Mouse (Mus musculus) limb, embryonic 13.5 days (tissue): ENCODE measurements around the gene Twf2. TPM values are rescaled to one million over a fixed set of nuclear protein-coding genes. Genes with fewer than 3 reads are reported as not detected.
"Not testable (repeated sequence)": the region's sequence is repeated elsewhere in the genome, so short reads cannot be mapped to it uniquely, and the experiment has no call there.

ENCODE experiments used
- ATAC-seq: fragments of 200-750 bp; cut with Nextera tagmentation; 2 replicates; pipeline ENCODE4 v1.8.0; 2017; ENCODE audit warnings: low read depth, moderate number of reproducible peaks, moderate TSS enrichment; ENCODE audit not compliant: low FRiP score
- H3K27ac ChIP-seq: fragments of 300-500 bp; sonication (generic); 2 replicates; pipeline ENCODE4 v1.5.1; 2015; ENCODE audit warnings: inconsistent platforms, mild to moderate bottlenecking, moderate library complexity
- H3K27me3 ChIP-seq: fragments of 300-500 bp; sonication (generic); 2 replicates; pipeline ENCODE4 v1.6.1; 2015; ENCODE audit warnings: mild to moderate bottlenecking, inconsistent platforms
- H3K36me3 ChIP-seq: fragments of 300-500 bp; sonication (generic); 2 replicates; pipeline ENCODE4 v1.6.1; 2015; ENCODE audit warnings: inconsistent platforms, mild to moderate bottlenecking, moderate library complexity
- H3K4me1 ChIP-seq: fragments of 300-500 bp; sonication (generic); 2 replicates; pipeline ENCODE4 v1.6.1; 2015; ENCODE audit warnings: inconsistent platforms
- H3K4me2 ChIP-seq: fragments of 300-500 bp; sonication (generic); replicated peaks from 2 replicates; pipeline ENCODE4 v1.6.1; 2015; ENCODE audit warnings: inconsistent platforms, mild to moderate bottlenecking, moderate library complexity
- H3K4me3 ChIP-seq: fragments of 300-500 bp; sonication (generic); 2 replicates; pipeline ENCODE4 v1.5.1; 2015; ENCODE audit warnings: moderate library complexity, mild to moderate bottlenecking, inconsistent platforms
- H3K9ac ChIP-seq: fragments of 300-500 bp; sonication (generic); 2 replicates; pipeline ENCODE4 v1.6.1; 2015; ENCODE audit warnings: mild to moderate bottlenecking, inconsistent platforms
- H3K9me3 ChIP-seq: fragments of 300-500 bp; sonication (generic); 2 replicates; pipeline ENCODE4 v1.6.1; 2016; ENCODE audit warnings: inconsistent platforms
- WGBS: fragments of 180-500 bp; shearing (Covaris S2); methylation state at CpG from one replicate; pipeline ENCODE4 v1.1.7; 2015; 5-methylcytosine and 5-hydroxymethylcytosine counted together
- polyA plus RNA-seq: library from polyadenylated mRNA; unstranded; fragments of >200 nt; fragmentation: Nextera tagmentation; extraction: Ambion mirVana; gene quantifications from 2 replicates; pipeline ENCODE4 v1.2.1, GENCODE M21; 2015

Gene Twf2
- polyA plus RNA-seq, 1 experiment from 2014 or later, result 59.1 TPM

DNA sequence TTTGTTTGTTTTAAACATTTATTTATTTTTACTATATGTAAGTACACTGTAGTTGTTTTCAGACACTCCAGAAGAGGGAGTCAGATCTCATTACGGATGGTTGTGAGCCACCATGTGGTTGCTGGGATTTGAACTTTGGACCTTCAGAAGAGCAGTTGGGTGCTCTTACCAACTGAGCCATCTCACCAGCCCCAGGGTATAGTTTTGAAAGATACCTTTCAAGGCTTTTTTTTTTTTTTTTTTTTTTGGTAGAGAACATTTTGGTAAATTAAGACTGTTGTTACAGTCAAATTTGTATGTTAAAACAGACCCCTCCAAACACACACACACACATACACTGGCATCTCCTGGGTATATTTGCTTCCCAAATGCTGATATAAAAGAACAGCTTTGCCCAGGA is 33.9 kb upstream of the Twf2 start:
- WGBS, result 74% methylated on average over 1 of the region's 1 CpGs
- H3K4me1 ChIP-seq, result peaks cover 23% of the 10 kb centered on the region
- H3K9ac ChIP-seq, H3K9me3 ChIP-seq, H3K27me3 ChIP-seq, H3K27ac ChIP-seq, H3K4me3 ChIP-seq, ATAC-seq, H3K4me2 ChIP-seq, H3K36me3 ChIP-seq: not testable (repeated sequence)

DNA sequence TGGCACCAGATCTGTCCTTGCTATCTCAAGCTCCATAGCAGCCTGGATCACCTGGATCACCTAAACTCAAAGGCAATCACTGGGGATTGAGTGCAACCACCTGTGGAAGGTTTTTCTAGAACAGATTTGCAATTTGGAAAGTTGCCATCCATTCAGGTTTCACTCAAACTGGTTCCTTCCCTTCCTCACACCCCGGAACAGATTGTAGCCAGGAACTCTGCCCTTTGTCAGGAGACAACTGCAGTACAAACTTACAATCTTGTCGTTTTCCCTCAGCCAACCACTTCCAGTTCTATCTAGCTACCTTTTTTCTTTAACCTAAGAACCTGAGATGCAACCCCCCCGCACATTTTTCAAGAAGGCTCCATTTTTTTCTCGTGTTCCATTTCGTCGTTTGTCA is 33.0 kb upstream of the Twf2 start:
- 28% methylated on average over 6 of the region's 6 CpGs for WGBS
- Histone ChIP-seq H3K4me3 (peak overlapping the region; percentile 97; the same call in 1 of the 2 replicates), H3K4me2 (peak overlapping the region; percentile 71), H3K4me1 (peaks cover 30% of the 10 kb centered on the region), H3K36me3 (no peaks in the 10 kb centered on the region), H3K9me3 (no peaks in the 10 kb centered on the region), H3K9ac (peak overlapping the region; percentile 97), H3K27me3 (no peaks in the 10 kb centered on the region), H3K27ac (peak overlapping the region; percentile 76; the same call in 1 of the 2 replicates)
- ATAC-seq, result no peak

DNA sequence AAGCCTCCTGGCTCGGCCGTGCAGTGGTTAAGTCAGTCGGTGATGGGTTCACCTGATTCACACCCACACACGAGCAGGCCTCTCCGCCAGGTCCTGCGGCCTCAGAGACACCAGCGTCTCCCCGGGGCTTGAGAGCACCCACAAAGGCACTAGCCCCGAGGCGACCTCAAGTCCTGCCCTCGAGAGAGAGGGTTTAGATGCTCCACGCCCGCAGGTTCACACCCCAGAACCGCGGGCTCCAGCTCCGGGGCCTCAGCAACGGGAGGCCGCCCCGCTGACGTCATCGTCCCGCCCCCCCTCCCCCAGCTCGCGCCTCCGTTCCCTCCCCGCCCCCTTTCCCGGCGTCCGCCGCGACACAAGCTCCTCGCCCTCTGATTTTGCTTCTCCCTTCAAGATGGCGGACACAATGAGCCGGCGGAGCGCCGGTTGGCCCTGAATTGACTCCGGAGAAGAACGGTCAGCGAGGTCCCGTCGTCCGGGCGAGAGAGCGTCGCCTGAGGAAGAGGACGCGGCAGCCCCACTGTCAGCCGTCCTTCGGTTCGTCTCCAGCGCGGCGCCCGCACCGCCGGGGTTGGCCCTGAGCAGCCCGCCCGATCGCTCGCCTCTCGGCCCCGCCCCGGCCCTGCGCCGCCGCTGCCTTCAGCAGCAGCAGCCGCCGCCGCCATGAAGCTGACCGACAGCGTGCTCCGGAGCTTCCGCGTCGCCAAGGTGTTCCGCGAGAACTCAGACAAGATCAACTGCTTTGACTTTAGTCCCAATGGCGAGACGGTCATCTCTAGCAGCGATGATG is 32.2 kb upstream of the Twf2 start, which contains the start of gene Wdr82:
Wdr82 (plus strand) TSS at position 373 of the 790 bp plus-strand sequence.
- H3K27me3 ChIP-seq, result no peaks in the 10 kb centered on the region
- H3K4me2 ChIP-seq, result peak within 1 kb of the TSS; percentile 79
- peaks cover 39% of the 10 kb centered on the region for H3K4me1 ChIP-seq
- peak within 1 kb of the TSS; percentile 97 for H3K4me3 ChIP-seq
- H3K9ac ChIP-seq, result peak within 1 kb of the TSS; percentile 97
- no peaks in the 10 kb centered on the region for H3K36me3 ChIP-seq
- peak; percentile 90 for ATAC-seq
- H3K9me3 ChIP-seq, result no peaks in the 10 kb centered on the region
- H3K27ac ChIP-seq, result peak within 1 kb of the TSS; percentile 96
- WGBS, result under 1% methylated on average over 75 of the region's 81 CpGs

DNA sequence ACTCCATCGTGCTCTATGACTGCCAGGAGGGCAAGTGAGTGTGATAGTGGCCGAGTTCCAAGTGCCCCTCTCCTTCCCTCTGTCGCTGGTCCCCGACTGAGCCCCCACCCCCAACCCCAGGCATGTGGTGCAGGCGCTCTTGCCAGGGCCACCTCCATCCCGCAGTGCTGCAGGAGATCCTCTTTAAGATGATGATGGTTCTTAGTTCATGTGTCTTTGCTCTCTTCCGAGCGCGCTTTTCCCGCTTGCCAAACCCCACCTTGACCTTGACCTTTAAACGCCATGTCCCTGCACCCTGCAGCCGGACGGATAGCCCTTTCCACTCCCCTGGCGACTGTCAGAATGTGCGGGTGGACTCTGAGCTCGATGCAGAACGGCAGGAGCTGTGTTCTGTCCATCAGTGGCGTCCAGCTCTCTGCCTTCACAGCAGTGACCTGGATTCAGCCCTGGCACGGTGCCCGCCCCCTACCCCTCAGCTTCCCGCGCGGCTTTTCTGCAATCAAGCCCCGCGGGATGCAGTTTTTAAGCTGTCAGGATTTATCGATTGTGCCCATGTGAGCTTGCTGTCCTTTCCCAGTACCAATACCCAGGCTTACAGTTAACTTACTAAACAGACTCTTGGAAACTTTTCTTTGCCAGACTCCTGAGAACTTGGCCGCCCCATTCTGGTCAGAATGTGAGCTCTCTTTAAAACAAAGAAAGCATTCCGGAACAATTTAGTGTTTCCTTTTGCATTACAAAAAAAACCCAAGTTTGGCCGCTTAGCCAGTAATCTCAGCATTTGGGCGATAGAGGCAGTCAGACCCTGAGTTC is 31.4 kb upstream of the Twf2 start:
- WGBS, result under 1% methylated on average over 30 of the region's 30 CpGs
- Histone ChIP-seq H3K9ac (peak overlapping the region; percentile 97), H3K36me3 (peaks cover 3% of the 10 kb centered on the region), H3K9me3 (no peaks in the 10 kb centered on the region), H3K4me2 (peak overlapping the region; percentile 79), H3K27ac (peak overlapping the region; percentile 96), H3K27me3 (no peaks in the 10 kb centered on the region), H3K4me3 (peak overlapping the region; percentile 97), H3K4me1 (peaks cover 47% of the 10 kb centered on the region)
- peak; percentile 62 for ATAC-seq

DNA sequence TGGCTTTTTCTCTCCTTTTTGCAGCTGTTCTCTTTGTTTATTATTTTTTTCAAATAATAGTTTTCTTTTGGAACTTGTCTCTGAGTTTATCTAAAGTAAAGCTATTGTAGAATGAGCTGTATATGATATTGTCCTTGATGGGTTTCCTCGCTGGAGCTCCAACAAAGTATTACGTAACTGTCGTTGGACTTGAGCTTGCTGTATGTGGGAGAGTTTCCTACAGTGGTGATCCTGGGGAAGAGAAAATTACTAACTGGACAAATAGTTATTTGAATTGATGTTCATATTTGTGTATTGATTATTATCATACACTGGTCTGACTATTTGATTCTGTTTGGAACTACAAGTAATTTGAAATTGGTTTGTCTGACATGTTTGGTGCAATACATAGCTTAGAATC is 30.4 kb upstream of the Twf2 start:
- H3K27me3 ChIP-seq, result no peaks in the 10 kb centered on the region
- H3K4me2 ChIP-seq, result peak overlapping the region; percentile 79
- H3K9me3 ChIP-seq, result no peaks in the 10 kb centered on the region
- peaks cover 50% of the 10 kb centered on the region for H3K4me1 ChIP-seq
- peak overlapping the region; percentile 97 for H3K4me3 ChIP-seq
- H3K27ac ChIP-seq, result no peak overlapping the region
- WGBS, result 18% methylated on average over 3 of the region's 3 CpGs
- ATAC-seq, result no peak
- H3K9ac ChIP-seq, result peak overlapping the region; percentile 97
- peaks cover 13% of the 10 kb centered on the region for H3K36me3 ChIP-seq

DNA sequence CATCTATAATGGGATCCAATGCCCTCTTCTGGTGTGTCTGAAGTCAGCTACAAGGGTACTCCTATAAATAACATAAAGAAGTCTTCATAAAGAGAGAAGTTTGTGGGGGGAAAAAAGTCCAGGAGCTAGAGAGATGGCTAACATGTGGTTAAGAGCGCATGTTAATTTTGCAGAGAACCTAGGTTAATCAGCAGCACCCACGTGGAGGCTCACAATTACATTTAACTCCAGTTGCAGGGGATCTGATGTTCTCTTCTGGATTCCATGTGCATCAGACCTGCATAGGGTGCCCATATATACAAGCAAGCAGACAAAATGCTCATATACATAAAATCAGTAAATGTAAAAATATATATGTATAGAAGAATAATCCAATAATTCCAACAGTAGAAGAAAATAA is 29.5 kb upstream of the Twf2 start:
- Histone ChIP-seq H3K27ac (no peak overlapping the region), H3K36me3 (peaks cover 21% of the 10 kb centered on the region), H3K27me3 (no peaks in the 10 kb centered on the region), H3K4me2 (peak overlapping the region; percentile 79), H3K9ac (peak overlapping the region; percentile 50), H3K4me3 (peak overlapping the region; percentile 97), H3K9me3 (no peaks in the 10 kb centered on the region), H3K4me1 (peaks cover 50% of the 10 kb centered on the region)
- no peak for ATAC-seq
- 64% methylated on average over 2 of the region's 2 CpGs for WGBS

DNA sequence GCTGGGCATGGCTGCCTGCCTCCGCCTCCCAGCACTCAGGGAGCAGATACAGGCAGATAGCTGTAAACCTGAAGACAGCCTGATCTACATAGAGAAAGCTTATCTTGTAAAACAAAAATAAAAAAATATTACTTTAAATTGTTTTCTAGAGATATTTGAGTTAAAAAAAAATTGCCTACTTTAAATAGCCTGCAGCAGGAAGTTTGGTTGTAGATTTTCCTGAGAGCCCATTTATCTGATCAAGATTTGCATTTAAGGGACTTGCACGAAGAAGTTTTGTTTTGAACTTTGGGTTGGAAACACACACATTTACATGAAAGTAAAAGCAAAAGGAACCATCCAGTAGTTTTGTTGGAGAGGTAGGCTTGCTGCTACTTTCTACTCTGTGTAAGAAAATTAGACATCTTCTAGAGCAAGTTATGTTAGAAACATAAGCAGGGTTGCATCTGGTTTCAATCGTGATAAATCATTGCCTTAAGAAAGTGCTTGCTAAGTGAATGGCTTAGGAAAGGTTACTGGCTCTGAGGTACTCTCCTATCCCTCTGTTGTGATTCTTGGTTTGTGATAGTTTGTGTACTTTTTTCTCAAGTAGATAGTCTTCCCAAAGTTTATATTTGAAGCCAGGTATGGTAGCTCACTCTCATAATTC is 27.2 kb upstream of the Twf2 start:
- H3K9ac ChIP-seq, result no peak overlapping the region
- H3K27me3 ChIP-seq, result no peaks in the 10 kb centered on the region
- H3K4me2 ChIP-seq, result peak overlapping the region; percentile 14; the same call in 1 of the 2 replicates
- WGBS, result 59% methylated on average over 3 of the region's 3 CpGs
- H3K36me3 ChIP-seq, result peaks cover 42% of the 10 kb centered on the region
- no peak for ATAC-seq
- H3K4me3 ChIP-seq, result no peak overlapping the region
- H3K27ac ChIP-seq, result no peak overlapping the region
- H3K4me1 ChIP-seq, result peaks cover 43% of the 10 kb centered on the region
- no peaks in the 10 kb centered on the region for H3K9me3 ChIP-seq

DNA sequence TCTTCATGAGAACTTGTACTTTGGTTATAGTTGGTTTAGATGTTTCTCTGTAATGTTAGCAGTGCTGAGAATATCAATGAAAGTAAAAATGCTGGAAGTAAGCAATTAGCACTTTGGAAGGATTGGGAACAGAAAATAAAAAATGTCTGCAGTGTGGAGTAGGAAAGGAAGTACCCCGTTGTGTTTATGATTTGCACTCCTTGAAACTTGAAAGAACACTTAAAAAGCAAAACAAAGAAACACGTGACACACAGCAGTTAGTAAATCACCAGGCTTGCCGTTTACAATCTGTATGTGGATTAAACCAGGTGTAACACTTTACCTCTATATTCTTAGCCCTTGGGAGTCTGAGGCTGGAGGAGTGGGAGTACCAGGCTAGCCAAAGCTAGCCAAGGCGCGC is 26.1 kb upstream of the Twf2 start:
- peaks cover 53% of the 10 kb centered on the region for H3K36me3 ChIP-seq
- peaks cover 43% of the 10 kb centered on the region for H3K4me1 ChIP-seq
- H3K4me3 ChIP-seq, result no peak overlapping the region
- no peak overlapping the region for H3K9ac ChIP-seq
- H3K27ac ChIP-seq, result no peak overlapping the region
- no peaks in the 10 kb centered on the region for H3K27me3 ChIP-seq
- no peak overlapping the region for H3K4me2 ChIP-seq
- H3K9me3 ChIP-seq, result no peaks in the 10 kb centered on the region
- 33% methylated on average over 5 of the region's 5 CpGs for WGBS
- ATAC-seq, result no peak

DNA sequence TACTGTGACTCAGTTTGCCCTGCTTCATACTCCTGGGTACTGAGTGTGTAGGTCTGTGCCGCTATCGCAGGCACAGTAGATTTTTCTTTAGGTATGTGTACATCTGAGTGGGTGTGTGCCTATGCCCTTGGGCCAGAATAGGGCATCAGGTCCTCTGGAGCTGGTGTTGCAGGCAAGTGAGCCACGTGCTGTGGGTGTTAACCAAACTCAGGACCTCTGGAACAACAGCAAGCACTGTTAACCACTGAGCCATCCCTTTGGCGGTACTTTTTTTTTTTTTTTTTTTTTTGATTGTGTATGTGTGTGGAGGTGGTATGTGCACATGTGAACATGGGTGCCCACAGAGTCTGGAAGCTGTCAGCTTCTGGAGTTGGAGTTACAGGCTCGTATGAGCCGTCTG is 25.1 kb upstream of the Twf2 start:
- H3K27me3 ChIP-seq, result no peaks in the 10 kb centered on the region
- no peak overlapping the region for H3K9ac ChIP-seq
- WGBS, result 77% methylated on average over 6 of the region's 6 CpGs
- H3K27ac ChIP-seq, result no peak overlapping the region
- no peak overlapping the region for H3K4me3 ChIP-seq
- peaks cover 39% of the 10 kb centered on the region for H3K4me1 ChIP-seq
- no peak overlapping the region for H3K4me2 ChIP-seq
- ATAC-seq, result no peak
- H3K9me3 ChIP-seq, result no peaks in the 10 kb centered on the region
- H3K36me3 ChIP-seq, result peaks cover 63% of the 10 kb centered on the region

DNA sequence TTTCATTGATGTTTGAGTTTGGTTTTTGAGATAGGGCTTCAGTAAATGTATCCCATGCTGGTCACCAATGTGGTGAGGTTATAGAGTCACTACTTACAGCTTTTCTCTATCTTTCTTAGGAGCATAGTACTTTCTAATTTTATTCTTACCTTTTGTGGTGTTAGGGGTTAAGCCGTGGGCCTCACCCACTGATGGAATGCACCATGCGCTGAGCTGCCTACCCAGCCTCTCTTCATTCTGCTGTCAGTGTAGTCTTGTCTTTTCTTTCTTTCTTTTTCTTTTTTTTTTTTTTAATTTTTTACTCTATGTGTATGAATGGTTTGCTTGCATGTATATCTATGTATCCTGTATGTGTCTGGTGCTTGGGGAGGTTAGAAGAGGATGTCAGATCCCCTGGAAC is 23.5 kb upstream of the Twf2 start:
- Histone ChIP-seq H3K4me1 (peaks cover 25% of the 10 kb centered on the region), H3K27ac (no peak overlapping the region), H3K36me3 (peaks cover 80% of the 10 kb centered on the region), H3K4me3 (no peak overlapping the region), H3K4me2 (no peak overlapping the region), H3K9me3 (no peaks in the 10 kb centered on the region), H3K27me3 (no peaks in the 10 kb centered on the region), H3K9ac (no peak overlapping the region)
- ATAC-seq, result no peak
- WGBS, result 90% methylated on average over 2 of the region's 2 CpGs

DNA sequence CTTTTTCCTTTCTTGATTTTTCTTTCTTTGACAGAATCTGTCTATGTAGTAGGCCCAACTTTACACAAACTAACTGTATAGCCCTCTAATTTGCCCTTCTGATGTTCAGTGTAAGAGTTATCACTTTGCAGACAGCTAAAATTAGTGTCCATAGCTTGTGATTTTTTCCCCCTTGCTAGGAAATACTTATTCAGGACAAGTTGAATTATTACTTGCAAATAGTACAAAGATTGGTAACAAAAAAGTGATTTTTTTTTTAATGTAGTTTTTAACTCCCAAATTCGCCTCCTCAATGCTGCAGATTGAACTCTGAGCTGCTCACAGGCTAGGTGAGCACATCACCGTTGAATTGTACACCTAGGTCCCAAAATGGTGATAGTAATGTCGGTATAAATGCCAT is 22.9 kb upstream of the Twf2 start:
- peaks cover 20% of the 10 kb centered on the region for H3K4me1 ChIP-seq
- no peak overlapping the region for H3K4me2 ChIP-seq
- no peak overlapping the region for H3K9ac ChIP-seq
- no peaks in the 10 kb centered on the region for H3K27me3 ChIP-seq
- no peaks in the 10 kb centered on the region for H3K9me3 ChIP-seq
- H3K36me3 ChIP-seq, result peaks cover 85% of the 10 kb centered on the region
- no peak for ATAC-seq
- no peak overlapping the region for H3K27ac ChIP-seq
- H3K4me3 ChIP-seq, result no peak overlapping the region
- 91% methylated on average over 3 of the region's 3 CpGs for WGBS

DNA sequence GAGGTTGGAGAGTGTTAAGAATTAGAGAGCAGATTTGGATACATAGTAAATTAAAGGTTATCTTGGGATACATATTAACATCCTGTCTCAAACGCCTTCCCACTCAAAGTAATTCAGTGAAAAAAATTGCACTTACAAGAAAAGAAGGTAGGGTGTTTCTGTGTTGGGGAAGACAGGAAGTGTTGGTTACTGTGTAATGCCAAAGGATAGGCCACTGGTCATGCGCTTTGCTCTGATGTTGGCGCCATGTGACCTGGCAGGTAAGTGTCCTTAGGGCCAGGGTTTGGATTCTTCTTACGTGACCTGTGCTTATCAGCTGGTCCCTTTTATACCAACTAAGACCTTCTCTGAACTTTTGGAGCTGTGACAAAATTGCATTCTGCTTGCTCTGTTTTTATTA is 20.8 kb upstream of the Twf2 start:
- Histone ChIP-seq H3K9me3 (no peaks in the 10 kb centered on the region), H3K27ac (no peak overlapping the region), H3K4me2 (no peak overlapping the region), H3K9ac (no peak overlapping the region), H3K4me3 (no peak overlapping the region), H3K27me3 (no peaks in the 10 kb centered on the region), H3K4me1 (no peaks in the 10 kb centered on the region), H3K36me3 (peaks cover 98% of the 10 kb centered on the region)
- WGBS, result 94% methylated on average over 4 of the region's 4 CpGs
- no peak for ATAC-seq
